Mouse (Mus musculus): ENCODE data around the gene Rflnb.
A peak's percentile ranks its signal among the peaks of the same experiment; 100 is the strongest.
"Not testable (repeated sequence)": the region's sequence is repeated elsewhere in the genome, so short reads cannot be mapped to it uniquely, and the experiment has no call there.

Rflnb gene

DNA sequence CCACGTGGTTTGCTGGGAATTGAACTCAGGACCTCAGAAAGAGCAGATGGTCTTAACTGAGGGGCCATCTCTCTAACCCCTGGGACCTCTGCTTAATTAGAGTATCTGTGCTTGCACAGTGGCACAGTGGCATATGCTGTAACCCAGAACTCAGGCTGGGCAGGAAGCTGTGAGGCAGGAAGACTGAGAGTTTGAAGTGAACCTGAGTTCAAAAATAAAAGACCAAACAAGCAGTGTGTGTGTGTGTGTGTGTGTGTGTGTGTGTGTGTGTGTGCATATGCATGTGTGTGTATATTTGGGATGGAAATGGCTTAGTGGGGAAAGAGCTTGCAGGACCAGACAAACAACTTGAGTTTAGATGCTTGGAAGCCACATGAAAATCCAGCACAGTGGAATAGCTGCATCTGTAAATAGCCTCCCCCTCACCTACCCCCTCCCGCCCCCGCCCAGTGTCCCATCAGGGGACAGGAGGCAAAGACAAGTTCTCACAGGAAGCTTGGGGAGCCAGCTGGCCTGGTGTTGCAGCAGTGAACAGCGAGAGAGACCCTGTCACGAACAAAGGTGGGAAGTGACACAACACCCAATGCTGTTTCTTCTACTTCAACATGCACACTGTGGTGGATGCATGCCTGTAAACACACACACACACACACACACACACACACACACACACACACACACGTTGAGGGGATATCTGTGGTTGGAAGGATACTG, 10.2 kb upstream of the Rflnb start:
- no peak for DNase-seq (ENCODE audit: low spot score in 2 of 2)

- DNase-seq (ENCODE audit: low spot score in 2 of 2) = no peak
Measured at GRCm38 (mm10) chr11:76035182-76035581, 7.6 kb upstream of the Rflnb start.

DNA sequence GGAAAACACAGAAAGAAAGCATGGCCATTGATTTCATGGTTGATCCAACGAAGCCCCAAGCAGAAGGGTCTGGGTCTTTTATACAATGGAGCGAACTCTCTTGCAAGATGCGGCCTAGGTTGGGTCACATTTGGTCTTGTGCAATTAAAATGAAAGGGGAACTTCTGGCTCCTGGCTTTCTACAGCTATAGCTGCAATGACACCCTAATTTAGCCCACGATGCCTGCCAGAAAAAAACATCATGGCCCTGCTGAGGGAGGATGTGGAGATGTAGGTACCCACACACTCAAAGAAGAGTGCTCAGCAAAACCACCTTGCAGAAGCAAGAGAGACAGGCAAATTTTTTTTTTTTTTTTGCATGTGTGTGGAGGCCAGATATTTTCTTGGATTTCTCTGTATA, 6.3 kb upstream of the Rflnb start:
- no peak for DNase-seq (ENCODE audit: low spot score in 2 of 2)

DNA sequence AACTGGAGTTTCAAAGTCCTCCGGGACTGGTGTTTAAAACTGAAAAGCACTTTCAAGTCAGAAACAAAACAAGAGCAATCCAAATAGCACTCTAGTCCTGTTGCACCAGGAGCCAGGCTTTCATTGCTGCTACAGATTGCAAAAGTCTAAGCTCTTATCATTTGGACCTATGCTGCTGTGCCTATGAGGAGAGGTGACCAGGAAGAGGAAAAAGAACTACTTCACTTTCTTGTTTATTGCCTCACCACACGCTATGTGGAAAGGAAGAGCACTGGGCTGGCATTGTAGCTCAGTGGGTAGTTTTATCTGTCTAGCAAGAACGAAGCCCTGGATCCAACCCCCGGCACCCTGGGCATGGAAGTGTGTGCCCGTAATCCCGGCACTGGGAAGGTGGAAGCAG, 5.8 kb upstream of the Rflnb start:
- DNase-seq (ENCODE audit: low spot score in 2 of 2) = no peak

DNA sequence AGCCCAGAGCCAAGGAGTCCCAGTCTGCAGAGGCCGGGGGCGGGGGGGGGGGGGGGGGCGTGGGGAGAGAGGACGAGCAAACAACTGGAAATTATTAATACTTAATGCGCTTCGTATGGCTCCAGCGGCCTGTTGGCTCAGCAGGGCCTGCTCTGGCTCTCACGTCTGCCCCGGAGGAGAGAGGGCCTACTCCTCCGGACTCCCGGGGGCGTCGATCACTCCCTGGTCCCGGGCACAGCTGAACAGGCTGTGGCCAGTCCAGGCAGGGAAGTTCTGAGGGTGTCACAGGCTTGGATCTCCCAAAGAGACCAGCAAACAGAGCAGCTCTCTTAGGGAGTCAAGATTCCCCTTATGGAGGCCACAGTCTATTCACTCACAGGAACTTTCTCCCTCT, 487 bp upstream of the Rflnb start:
- DNase-seq (ENCODE audit: low spot score in 2 of 2) = no peak

DNA sequence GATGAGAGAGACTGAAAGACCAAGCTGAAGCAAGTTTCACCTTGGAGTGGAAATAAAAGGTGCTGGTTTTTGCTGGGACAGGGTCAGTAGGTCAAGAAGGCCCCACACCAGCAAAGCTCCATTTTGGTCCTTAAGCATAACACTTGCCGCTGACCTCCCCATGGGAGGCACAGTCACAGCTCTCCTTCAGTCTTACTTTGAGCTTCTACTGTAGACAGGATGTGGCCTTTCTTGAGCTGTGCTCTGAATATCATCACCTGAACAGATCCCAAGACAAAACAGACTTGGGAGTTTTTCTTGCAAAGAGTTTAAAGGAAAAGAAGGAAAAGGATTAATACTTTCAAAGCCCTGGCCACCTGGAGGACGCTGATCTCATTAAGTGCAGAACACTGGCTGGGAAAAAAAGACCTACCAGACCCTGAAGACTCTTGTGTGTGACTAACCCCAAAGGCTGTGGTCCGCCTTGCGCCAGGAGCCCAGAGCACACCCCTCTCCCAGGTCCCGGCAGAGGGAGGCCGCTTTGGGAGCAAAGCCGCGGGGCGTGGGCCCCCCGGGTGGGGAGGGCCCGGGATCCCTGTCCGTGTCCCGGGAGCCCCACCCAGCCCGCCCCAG, 949 bp downstream of the Rflnb start:
- DNase-seq (ENCODE audit: low spot score in 2 of 2) = no peak

DNA sequence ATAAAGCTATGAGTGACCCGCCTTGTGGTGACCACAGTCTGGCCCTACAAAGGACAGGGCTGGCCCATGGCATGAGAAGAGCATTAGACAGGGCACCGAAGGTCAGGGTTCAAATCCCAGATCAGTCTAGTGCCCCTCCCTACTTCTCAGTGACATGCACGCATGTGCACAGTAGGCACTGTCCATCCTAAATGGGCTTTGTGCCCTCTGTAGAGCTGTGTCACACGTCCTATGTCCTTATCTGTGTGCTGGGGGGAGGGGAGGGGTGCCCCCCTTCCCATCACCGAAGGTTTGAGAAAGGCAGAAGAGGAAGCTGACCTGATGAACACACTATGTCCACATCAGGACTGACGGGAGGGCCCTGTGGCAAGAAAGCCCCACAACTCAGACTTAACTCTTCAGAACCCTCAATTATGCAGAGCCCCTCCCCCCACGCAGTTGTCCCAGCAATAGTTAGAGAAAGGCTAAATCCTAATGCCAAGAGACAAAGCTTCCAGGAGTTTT, 2.5 kb downstream of the Rflnb start:
- no peak for DNase-seq (ENCODE audit: low spot score in 2 of 2)

GRCm38 (mm10) chr11:76020916-76021315, 6.7 kb downstream of the Rflnb start:
- DNase-seq (ENCODE audit: low spot score in 2 of 2) = no peak

DNA sequence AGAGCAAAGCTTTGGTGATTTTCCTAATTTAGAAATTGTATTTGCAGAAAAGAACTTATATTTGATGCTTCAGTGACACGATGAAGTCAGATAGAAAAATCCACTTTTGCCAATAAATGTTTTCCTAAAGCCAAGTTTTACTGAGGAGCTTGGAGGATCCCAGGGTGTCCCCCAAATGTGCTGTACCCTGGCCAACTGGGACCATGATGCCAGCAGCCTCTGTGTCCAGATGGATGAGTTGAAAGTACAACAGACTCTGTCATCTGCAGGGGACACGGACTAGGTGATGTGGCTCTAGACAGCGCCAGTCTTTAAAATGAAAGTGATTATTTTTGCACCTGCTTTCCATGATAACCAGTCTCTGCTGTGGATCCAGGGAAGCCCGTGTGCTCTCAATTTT, 7.7 kb downstream of the Rflnb start:
- DNase-seq (ENCODE audit: low spot score in 2 of 2) = no peak

DNA sequence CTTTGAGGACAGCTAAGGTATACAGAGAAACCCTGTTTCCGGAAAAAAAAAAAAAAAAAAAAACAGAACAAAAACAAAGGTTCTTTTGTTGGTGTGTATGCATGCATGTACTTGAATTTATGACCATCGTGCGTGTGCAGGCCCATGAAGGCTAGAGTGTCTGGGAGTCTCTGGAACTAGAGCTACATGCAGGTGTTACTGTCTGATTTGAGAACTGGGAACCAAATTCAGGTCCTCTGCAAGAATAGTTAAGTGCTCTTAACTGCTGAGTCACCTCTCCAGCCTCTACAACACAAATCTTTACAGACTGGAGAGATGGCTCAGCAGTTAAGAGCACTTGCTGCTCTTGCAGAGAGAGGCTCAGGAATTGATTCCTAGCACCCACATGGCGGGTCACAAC, 11.8 kb downstream of the Rflnb start:
- DNase-seq (ENCODE audit: low spot score in 2 of 2) = no peak

DNA sequence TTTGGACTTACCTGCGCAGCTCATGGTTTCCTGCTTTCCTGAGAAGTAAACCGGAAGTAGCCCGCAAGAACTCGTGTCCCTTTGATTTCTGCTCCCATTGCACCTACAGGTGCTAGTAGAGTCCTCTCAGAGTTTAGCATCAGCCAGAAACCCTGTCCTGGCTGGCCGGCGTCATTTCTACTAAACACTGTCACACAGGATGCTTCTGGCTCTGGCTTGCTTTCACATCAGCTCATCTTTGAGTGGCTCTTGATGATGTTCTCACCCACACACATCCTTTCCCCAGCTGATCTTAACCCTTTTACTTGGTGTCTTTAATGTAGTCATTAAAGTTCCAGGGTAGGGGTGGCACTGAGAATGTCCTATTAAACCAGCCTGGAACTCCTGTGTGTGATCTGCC, 12.3 kb downstream of the Rflnb start:
- no peak for DNase-seq (ENCODE audit: low spot score in 2 of 2)

DNA sequence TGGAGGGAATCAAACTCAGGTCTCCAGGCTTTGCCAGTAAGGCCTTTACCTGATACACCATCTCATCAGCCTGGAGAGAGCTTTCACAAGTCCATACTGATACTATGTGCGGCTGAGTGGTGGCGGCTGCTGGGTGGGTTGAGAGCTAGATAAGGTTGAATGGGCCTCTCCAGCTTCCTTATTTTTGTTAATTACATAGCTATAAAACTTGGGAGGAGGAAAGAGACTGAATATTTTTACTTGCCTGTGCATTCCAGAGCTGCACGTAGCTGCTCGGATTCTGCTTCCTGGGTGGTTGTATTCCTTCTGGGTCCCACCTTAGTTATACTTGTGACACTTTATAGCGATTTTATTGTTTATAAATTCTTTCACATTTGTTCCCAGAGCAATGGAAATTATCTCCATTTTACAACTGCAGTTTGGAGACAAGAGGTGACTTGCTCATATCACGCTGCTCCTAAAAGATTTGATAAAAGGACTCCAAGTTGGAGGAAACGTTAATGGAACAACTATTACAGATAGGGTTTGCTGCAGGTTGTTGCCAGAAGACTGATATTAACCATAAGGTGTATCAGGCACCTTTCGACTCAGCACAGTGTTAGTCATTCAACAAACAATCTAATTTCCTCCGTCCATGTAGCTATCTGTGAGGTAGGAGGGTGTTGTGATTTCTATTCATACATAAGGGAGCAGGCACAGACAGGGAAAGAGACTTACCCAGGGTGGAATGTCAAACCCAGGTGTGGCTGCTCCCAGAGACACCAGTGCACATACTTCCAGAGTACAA, 16.6 kb downstream of the Rflnb start:
- no peak for DNase-seq (ENCODE audit: low spot score in 2 of 2)

GRCm38 (mm10) chr11:76009101-76009500, 18.5 kb downstream of the Rflnb start:
- DNase-seq (ENCODE audit: low spot score in 2 of 2) = no peak

GRCm38 (mm10) chr11:76008162-76008561, 19.4 kb downstream of the Rflnb start:
- DNase-seq (ENCODE audit: low spot score in 2 of 2) = no peak

DNA sequence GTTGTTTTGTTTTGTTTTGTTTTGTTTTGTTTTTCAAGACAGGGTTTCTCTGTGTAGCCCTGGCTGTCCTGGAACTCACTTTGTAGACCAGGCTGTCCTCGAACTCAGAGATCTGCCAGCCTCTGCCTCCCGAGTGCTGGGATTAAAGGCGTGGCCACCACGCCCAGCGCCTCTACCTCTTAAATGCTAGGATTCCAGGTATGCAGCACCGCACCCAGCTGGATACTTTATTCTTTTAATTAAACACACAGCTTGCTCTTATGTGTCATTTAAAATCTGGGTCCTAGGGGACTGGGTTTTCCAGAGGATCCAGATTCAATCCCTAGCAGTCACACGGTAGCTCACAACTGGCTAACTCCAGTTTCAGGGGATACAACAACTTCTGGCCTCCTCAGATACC, 23.3 kb downstream of the Rflnb start:
- DNase-seq (ENCODE audit: low spot score in 2 of 2) = not testable (repeated sequence)

DNA sequence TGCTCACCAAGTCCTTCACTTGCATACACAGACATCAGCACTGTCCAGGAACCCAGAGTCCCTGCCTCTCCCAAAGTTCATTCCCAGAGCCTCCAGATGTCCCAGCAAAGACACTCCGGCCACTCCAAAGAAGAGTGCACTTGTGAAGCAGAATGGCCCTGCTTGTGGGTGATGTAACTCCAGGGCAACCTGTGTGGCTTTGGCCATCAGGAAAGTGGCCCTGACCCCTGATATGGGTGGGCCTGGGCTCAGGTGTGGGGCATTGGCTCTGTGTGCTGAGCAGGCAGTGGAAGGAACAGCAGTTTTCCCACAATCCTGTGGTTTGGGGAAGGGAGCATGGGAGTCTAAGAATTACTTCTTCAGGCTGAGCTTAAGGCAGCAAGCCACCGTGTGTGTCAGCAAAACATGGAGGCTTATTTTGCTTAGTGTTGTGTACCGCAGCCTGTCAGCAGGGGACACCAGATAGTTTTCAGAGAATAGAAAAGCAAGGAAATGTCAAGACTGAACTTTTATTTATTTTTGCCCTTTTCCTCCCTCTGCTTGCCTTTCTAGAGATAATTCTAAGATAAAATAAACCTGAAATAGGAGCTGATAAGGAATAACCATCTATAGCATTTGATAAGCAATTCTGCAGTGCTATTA, 26.2 kb downstream of the Rflnb start:
- no peak for DNase-seq (ENCODE audit: low spot score in 2 of 2)

DNA sequence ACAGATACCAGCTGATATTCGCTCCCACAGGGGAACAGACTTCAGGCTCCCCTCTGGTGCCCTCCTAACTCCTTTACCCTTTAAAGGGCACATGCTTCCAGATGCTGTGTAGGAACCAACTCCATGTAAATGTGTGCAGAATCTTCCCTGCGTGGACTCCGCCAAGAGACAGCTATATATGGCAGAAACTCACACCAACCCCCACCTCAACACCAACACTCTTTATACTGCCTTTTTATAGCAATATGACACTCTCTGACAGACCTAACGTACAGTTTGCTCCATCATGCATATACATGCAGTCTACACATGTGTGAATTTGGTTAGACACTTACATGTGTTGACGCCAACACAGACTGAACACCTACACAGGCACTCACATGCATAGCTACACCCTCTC, 26.9 kb downstream of the Rflnb start:
- DNase-seq (ENCODE audit: low spot score in 2 of 2) = no peak

DNA sequence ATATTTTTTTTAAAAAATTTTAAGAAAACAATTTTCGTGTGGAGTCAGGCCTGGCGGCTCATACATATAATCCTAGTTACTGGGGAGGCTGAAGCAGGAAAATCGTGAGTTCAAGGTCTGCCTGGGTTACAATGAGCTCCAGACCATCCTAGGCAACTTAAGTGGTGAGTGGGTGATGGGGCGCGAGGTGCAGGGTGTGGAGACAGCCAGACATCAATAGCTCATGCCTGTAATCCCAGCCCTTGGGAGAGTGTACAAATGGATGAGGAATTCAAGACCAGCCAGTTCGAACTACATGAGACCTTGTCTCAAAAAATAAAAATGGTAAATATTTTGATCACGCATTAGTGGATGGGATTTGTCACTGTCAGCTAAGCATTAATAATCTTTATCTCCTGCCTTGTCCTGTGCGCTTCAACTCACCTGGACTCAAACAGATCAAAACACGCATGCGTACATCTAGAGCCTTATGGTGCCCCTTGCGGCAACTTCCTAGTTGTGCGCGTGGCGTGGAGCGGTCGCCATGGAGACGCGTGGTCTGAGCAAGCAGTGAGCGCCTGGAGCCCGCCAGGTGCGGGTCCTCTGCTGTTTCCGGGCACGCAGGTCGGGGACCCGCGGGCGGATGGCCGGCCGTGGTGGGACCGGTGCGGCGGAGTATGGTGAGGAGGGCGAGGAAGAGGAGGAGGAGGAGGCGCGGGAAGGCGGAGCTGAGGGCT, 28.0 kb downstream of the Rflnb start, which contains the start of gene 1700016K19Rik:
Gene 1700016K19Rik, plus strand, starts transcription at position 473 of the 716 bp plus-strand sequence.
- DNase-seq (ENCODE audit: low spot score in 2 of 2) = peak; percentile 65 to 75

DNA sequence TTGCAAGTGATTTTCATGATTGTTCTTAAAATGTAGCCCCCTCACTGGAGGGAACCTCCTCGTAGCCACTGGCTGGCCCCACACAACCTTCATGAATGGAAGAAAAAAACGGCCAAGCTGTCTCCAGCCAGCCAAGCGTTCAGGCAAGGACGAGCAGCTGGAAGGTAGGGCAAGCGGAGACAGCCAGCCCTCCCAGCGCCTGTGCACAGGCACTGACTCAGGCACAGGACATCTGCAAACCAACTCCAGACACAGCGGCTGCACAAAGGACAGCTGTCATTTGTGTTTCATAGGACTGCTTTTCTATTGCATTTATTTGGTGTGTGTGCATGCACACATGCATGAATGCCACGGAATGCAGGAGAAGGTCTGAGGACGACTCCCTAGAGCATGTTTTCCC, 33.2 kb downstream of the Rflnb start:
- no peak for DNase-seq (ENCODE audit: low spot score in 2 of 2)

DNA sequence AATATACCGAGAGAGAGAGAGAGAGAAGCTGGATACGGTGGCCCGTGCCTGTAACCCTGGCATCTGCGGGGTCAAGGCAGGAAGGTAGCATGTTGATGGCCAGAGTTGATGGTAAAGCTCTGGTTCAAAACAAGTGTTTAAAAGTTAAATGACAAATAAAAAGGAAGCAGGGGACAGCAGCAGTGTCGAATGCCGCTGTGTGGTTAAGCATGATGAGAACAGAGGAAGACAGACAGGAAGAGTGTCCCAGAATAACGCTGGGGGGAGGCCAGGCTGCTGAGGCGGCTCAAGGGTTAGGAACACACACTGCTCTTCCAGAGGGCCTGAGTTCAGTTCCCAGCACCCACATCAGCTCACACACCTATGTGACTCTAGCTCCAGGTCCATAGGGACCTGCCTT, 35.1 kb downstream of the Rflnb start:
- no peak for DNase-seq (ENCODE audit: low spot score in 2 of 2)

GRCm38 (mm10) chr11:75991911-75992310, 35.7 kb downstream of the Rflnb start:
- no peak for DNase-seq (ENCODE audit: low spot score in 2 of 2)
